Mouse (Mus musculus) testis, postnatal 14 days (tissue): ENCODE data around the gene Tbx21.

Source experiments
- DNase-seq: peaks from one replicate; pipeline ENCODE4 v3.0.0; 2021; ENCODE audit warnings: low spot score

Gene Tbx21

GRCm38 (mm10) chr11:97131683-97132082 is 16.6 kb upstream of the Tbx21 start:
- no peak for DNase-seq

GRCm38 (mm10) chr11:97130318-97130717 is 15.2 kb upstream of the Tbx21 start:
- no peak for DNase-seq

GRCm38 (mm10) chr11:97128956-97129355 is 13.8 kb upstream of the Tbx21 start:
- DNase-seq = no peak

- no peak for DNase-seq
These were observed 12.5 kb upstream of the Tbx21 start for GRCm38 (mm10) chr11:97127470-97128223.

- no peak for DNase-seq
These were observed 11.7 kb upstream of the Tbx21 start for GRCm38 (mm10) chr11:97126645-97127468.

GRCm38 (mm10) chr11:97124266-97125036 is 9.3 kb upstream of the Tbx21 start:
- no peak for DNase-seq

- no peak for DNase-seq
These were observed 8.3 kb upstream of the Tbx21 start for GRCm38 (mm10) chr11:97123282-97123890.

- no peak for DNase-seq
These were observed 5.5 kb upstream of the Tbx21 start for GRCm38 (mm10) chr11:97120641-97121040.

GRCm38 (mm10) chr11:97120221-97120620 is 5.1 kb upstream of the Tbx21 start:
- DNase-seq = no peak

- no peak for DNase-seq
These were observed 666 bp upstream of the Tbx21 start for GRCm38 (mm10) chr11:97115797-97116196.

- no peak for DNase-seq
These were observed 2.5 kb downstream of the Tbx21 start for GRCm38 (mm10) chr11:97112519-97113125.

GRCm38 (mm10) chr11:97108976-97109375 is 6.2 kb downstream of the Tbx21 start:
- DNase-seq = no peak

GRCm38 (mm10) chr11:97104091-97104483 is 11.0 kb downstream of the Tbx21 start:
- DNase-seq = no peak

- DNase-seq = no peak
These were observed 11.7 kb downstream of the Tbx21 start for GRCm38 (mm10) chr11:97103163-97104090.

GRCm38 (mm10) chr11:97101722-97102121 is 13.4 kb downstream of the Tbx21 start:
- peak; percentile 55 for DNase-seq

GRCm38 (mm10) chr11:97098791-97099190 is 16.3 kb downstream of the Tbx21 start:
- no peak for DNase-seq

GRCm38 (mm10) chr11:97094600-97094999 is 20.5 kb downstream of the Tbx21 start:
- DNase-seq = no peak

GRCm38 (mm10) chr11:97086365-97086764 is 28.8 kb downstream of the Tbx21 start:
- DNase-seq = no peak

- DNase-seq = no peak
These were observed 30.2 kb downstream of the Tbx21 start for GRCm38 (mm10) chr11:97084821-97085505.
